Mouse (Mus musculus) adrenal gland, postnatal 4 days (tissue): ENCODE results near the gene Xpc. TPM values are rescaled to one million over a fixed set of nuclear protein-coding genes. Genes with fewer than 3 reads are reported as not detected.
"Not testable (repeated sequence)": the region's sequence is repeated elsewhere in the genome, so short reads cannot be mapped to it uniquely, and the experiment has no call there.

Source experiments
- DNase-seq, 2 experiments: peaks; one replicate each; pipeline ENCODE4 v3.0.0; 2021 to 2022; ENCODE audit warnings: low spot score in 2 of 2, mixed read lengths in 2 of 2
- total RNA-seq, 2 experiments: library from RNA; stranded (reverse); gene quantifications; 2 replicates each; pipeline ENCODE4 v1.2.3; 2021

Gene Xpc
- total RNA-seq, 2 experiments from 2014 or later: 21.8 to 23.0 TPM

- DNase-seq: no peak
Observed at GRCm38 (mm10) chr6:91473805-91474440, 41.8 kb downstream of the Xpc start.

GRCm38 (mm10) chr6:91472868-91473804 is 42.6 kb downstream of the Xpc start, which contains the start of the genes Chchd4 and Tmem43:
Chchd4 (minus strand) TSS chr6:91473546.
Tmem43 (plus strand) TSS chr6:91473703.
- DNase-seq: peak; percentile 90 to 98

GRCm38 (mm10) chr6:91472319-91472718 is 43.4 kb downstream of the Xpc start:
- DNase-seq: no peak

- DNase-seq: not testable (repeated sequence)
Observed at GRCm38 (mm10) chr6:91471427-91471826, 44.3 kb downstream of the Xpc start.

GRCm38 (mm10) chr6:91470712-91471111 is 45.0 kb downstream of the Xpc start:
- DNase-seq: no peak

- no peak for DNase-seq
Observed at GRCm38 (mm10) chr6:91467106-91467505, 48.6 kb downstream of the Xpc start.

GRCm38 (mm10) chr6:91465756-91466155 is 49.9 kb downstream of the Xpc start:
- DNase-seq: no peak

- DNase-seq: no peak
Observed at GRCm38 (mm10) chr6:91459471-91459870, 56.2 kb downstream of the Xpc start.

GRCm38 (mm10) chr6:91454546-91454945 is 61.1 kb downstream of the Xpc start:
- DNase-seq: no peak

- DNase-seq: no peak
Observed at GRCm38 (mm10) chr6:91452056-91452455, 63.6 kb downstream of the Xpc start.

GRCm38 (mm10) chr6:91449472-91450225 is 66.0 kb downstream of the Xpc start:
- DNase-seq: no peak

- no peak for DNase-seq
Observed at GRCm38 (mm10) chr6:91445316-91445715, 70.4 kb downstream of the Xpc start.

- DNase-seq: no peak
Observed at GRCm38 (mm10) chr6:91441145-91441662, 74.5 kb downstream of the Xpc start.

GRCm38 (mm10) chr6:91440474-91441144 is 75.1 kb downstream of the Xpc start:
- DNase-seq: peak; percentile 87 to 89

Other genes with a start within 250 kb of the Xpc start
- under 1 TPM; 0.08 to 0.34 TPM for gene Wnt7a, start 104.5 kb downstream of the Xpc start, total RNA-seq
- 10 to 100 TPM; 17.0 to 17.6 TPM for gene Chchd4, start 42.3 kb downstream of the Xpc start, total RNA-seq
- gene Tmem43, start 42.2 kb downstream of the Xpc start, total RNA-seq: 10 to 100 TPM; 40.6 to 42.4 TPM
- gene Lsm3, start within 50 bp of the Xpc start, total RNA-seq: 10 to 100 TPM; 58.6 to 62.8 TPM
- gene Slc6a6, start 168.2 kb upstream of the Xpc start, total RNA-seq: 100 to 1,000 TPM; 314 to 322 TPM